Mouse (Mus musculus) liver, embryonic 12.5 days (tissue): Measurements from ENCODE around the gene Ifitm5. TPM values are rescaled to one million over a fixed set of nuclear protein-coding genes. Genes with fewer than 3 reads are reported as not detected.
A peak's percentile ranks its signal among the peaks of the same experiment; 100 is the strongest.

Experiments
- ATAC-seq: fragments of 200-750 bp; cut with Nextera tagmentation; 2 replicates; pipeline ENCODE4 v1.8.0; 2017; ENCODE audit warnings: moderate number of reproducible peaks, mild to moderate bottlenecking, moderate library complexity
- H3K27ac ChIP-seq: fragments of 300-500 bp; sonication (generic); 2 replicates; pipeline ENCODE4 v1.5.1; 2016; ENCODE audit warnings: mild to moderate bottlenecking
- H3K27me3 ChIP-seq: fragments of 300-500 bp; sonication (generic); replicated peaks from 2 replicates; pipeline ENCODE4 v1.6.1; 2016; ENCODE audit warnings: mild to moderate bottlenecking, moderate library complexity
- H3K36me3 ChIP-seq: fragments of 300-500 bp; sonication (generic); 2 replicates; pipeline ENCODE4 v1.6.1; 2016; ENCODE audit warnings: mild to moderate bottlenecking, moderate library complexity
- H3K4me1 ChIP-seq: fragments of 300-500 bp; sonication (generic); 2 replicates; pipeline ENCODE4 v1.6.1; 2016
- H3K4me2 ChIP-seq: fragments of 300-500 bp; sonication (generic); 2 replicates; pipeline ENCODE4 v1.6.1; 2016; ENCODE audit warnings: mild to moderate bottlenecking, moderate library complexity
- H3K4me3 ChIP-seq: fragments of 300-500 bp; sonication (generic); 2 replicates; pipeline ENCODE4 v1.5.1; 2016; ENCODE audit warnings: mild to moderate bottlenecking, moderate library complexity
- H3K9ac ChIP-seq: fragments of 300-500 bp; sonication (generic); 2 replicates; pipeline ENCODE4 v1.6.1; 2016; ENCODE audit warnings: mild to moderate bottlenecking, moderate library complexity
- H3K9me3 ChIP-seq: fragments of 300-500 bp; sonication (generic); replicated peaks from 2 replicates; pipeline ENCODE4 v1.6.1; 2016; ENCODE audit warnings: mild to moderate bottlenecking, moderate library complexity
- WGBS: fragments of 180-500 bp; shearing (Covaris S2); methylation state at CpG from one replicate; pipeline ENCODE4 v1.1.7; 2016; ENCODE audit not compliant: insufficient replicate concordance; 5-methylcytosine and 5-hydroxymethylcytosine counted together
- polyA plus RNA-seq: library from polyadenylated mRNA; unstranded; fragments of >200 nt; fragmentation: Nextera tagmentation; extraction: Ambion mirVana; gene quantifications from 2 replicates; pipeline ENCODE4 v1.2.1, GENCODE M21; 2016

Gene Ifitm5
- polyA plus RNA-seq, 1 experiment from 2014 or later = 0.99 TPM

GRCm38 (mm10) chr7:140948161-140948560, 1.9 kb downstream of the Ifitm5 start:
- no peak overlapping the region for H3K4me3 ChIP-seq
- H3K36me3 ChIP-seq = peaks cover 56% of the 10 kb centered on the region
- no peak overlapping the region for H3K4me2 ChIP-seq
- no peaks in the 10 kb centered on the region for H3K9me3 ChIP-seq
- no peak overlapping the region for H3K9ac ChIP-seq
- no peaks in the 10 kb centered on the region for H3K27me3 ChIP-seq
- no peak for ATAC-seq
- H3K27ac ChIP-seq = peak overlapping the region; percentile 38
- peaks cover 60% of the 10 kb centered on the region for H3K4me1 ChIP-seq
- WGBS = 26% methylated on average over 8 of the region's 8 CpGs

DNA sequence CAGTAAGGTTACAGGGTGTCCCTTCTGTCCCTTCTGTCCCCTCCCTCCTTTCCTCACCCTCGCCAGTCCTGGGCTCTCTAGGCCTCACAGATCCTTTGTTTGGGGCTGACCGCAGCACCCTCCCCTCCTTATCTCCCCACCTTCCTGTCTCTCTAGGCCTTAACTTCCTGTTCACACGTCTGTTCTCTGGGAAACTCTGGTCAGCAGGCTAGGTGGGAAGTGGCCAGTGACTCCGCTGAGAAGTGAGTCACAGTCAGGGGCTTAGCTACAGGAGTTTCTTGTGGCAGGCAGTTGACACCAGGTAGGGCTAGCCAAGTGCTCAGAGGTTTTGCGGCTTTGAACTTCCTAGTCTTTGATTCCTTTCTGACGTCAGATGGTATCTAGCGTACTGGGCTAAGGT, 3.1 kb downstream of the Ifitm5 start:
- Histone ChIP-seq H3K9me3 (no peaks in the 10 kb centered on the region), H3K4me3 (no peak overlapping the region), H3K4me2 (no peak overlapping the region), H3K27ac (peak overlapping the region; percentile 28; the same call in 1 of the 2 replicates), H3K27me3 (no peaks in the 10 kb centered on the region), H3K9ac (peak overlapping the region; percentile 9; the same call in 1 of the 2 replicates), H3K36me3 (peaks cover 50% of the 10 kb centered on the region), H3K4me1 (peaks cover 64% of the 10 kb centered on the region)
- ATAC-seq = peak; percentile 21; the same call in 1 of the 2 replicates
- 13% methylated on average over 7 of the region's 7 CpGs for WGBS

DNA sequence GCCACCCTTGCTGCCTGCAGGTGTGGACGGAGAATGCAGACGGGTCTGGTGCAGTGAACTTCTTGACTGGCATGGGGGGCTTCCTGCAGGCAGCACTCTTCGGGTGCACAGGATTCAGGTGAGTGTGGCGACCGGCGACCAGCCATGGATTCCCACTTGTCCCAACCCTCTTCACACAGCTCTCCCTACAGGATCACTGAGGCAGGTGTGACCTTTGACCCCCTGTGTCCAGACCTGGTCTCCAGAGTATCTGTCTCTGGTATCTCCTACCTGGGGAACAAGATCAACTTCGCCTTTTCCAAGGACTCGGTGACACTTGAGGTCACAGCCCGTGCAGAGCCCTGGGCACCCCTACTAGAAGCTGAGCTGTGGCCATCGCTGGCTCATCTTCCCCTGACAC, 3.8 kb downstream of the Ifitm5 start:
- 71% methylated on average over 10 of the region's 10 CpGs for WGBS
- Histone ChIP-seq H3K4me3 (no peak overlapping the region), H3K36me3 (peaks cover 50% of the 10 kb centered on the region), H3K4me2 (no peak overlapping the region), H3K27ac (0 out of 2 replicates have a peak overlapping the region, but pooled peaks have one; percentile 28), H3K9ac (no peak overlapping the region), H3K27me3 (no peaks in the 10 kb centered on the region), H3K4me1 (peaks cover 61% of the 10 kb centered on the region), H3K9me3 (no peaks in the 10 kb centered on the region)
- no peak for ATAC-seq

GRCm38 (mm10) chr7:140945247-140945646, 4.8 kb downstream of the Ifitm5 start:
- Histone ChIP-seq H3K4me3 (no peak overlapping the region), H3K4me1 (peaks cover 57% of the 10 kb centered on the region), H3K9ac (no peak overlapping the region), H3K36me3 (peaks cover 50% of the 10 kb centered on the region), H3K27ac (no peak overlapping the region), H3K27me3 (no peaks in the 10 kb centered on the region), H3K4me2 (no peak overlapping the region), H3K9me3 (no peaks in the 10 kb centered on the region)
- 74% methylated on average over 5 of the region's 5 CpGs for WGBS
- no peak for ATAC-seq

- Histone ChIP-seq H3K4me1 (peaks cover 65% of the 10 kb centered on the region), H3K27me3 (peaks cover 3% of the 10 kb centered on the region; the same call in 1 of the 2 replicates), H3K4me3 (no peak overlapping the region), H3K36me3 (peaks cover 46% of the 10 kb centered on the region), H3K4me2 (no peak overlapping the region), H3K9ac (no peak overlapping the region), H3K27ac (no peak overlapping the region), H3K9me3 (no peaks in the 10 kb centered on the region)
- 68% methylated on average over 7 of the region's 7 CpGs for WGBS
- no peak for ATAC-seq
Measured at GRCm38 (mm10) chr7:140944236-140944635, 5.9 kb downstream of the Ifitm5 start.

DNA sequence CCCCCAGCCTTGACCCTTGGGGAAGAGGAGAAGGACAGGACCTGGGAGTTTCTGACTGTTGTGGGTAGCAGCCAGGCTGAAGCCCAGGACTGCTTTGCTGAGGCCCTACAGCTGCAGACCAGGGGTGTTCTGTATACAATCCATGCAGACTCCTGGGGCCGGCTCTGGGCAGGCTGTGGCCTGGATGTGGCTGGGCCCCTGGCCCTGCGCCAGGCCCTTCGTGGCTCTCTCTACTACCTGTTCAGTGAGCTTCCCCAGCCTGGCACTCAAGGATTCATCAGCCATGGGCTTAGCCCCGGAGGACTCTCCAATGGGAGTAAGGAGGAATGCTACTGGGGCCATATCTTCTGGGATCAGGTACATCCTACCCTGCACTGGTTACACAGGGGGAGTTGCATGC, 6.7 kb downstream of the Ifitm5 start:
- H3K9me3 ChIP-seq = no peaks in the 10 kb centered on the region
- H3K4me3 ChIP-seq = no peak overlapping the region
- WGBS = 84% methylated on average over 4 of the region's 4 CpGs
- no peak for ATAC-seq
- H3K36me3 ChIP-seq = peaks cover 38% of the 10 kb centered on the region
- H3K27me3 ChIP-seq = peaks cover 3% of the 10 kb centered on the region; the same call in 1 of the 2 replicates
- H3K27ac ChIP-seq = 0 out of 2 replicates have a peak overlapping the region, but pooled peaks have one; percentile 24
- H3K4me2 ChIP-seq = no peak overlapping the region
- H3K4me1 ChIP-seq = peaks cover 61% of the 10 kb centered on the region
- no peak overlapping the region for H3K9ac ChIP-seq

GRCm38 (mm10) chr7:140942811-140943210, 7.3 kb downstream of the Ifitm5 start:
- peak overlapping the region; percentile 24; the same call in 1 of the 2 replicates for H3K27ac ChIP-seq
- no peaks in the 10 kb centered on the region for H3K9me3 ChIP-seq
- H3K36me3 ChIP-seq = peaks cover 32% of the 10 kb centered on the region
- H3K4me1 ChIP-seq = peaks cover 56% of the 10 kb centered on the region
- H3K27me3 ChIP-seq = peaks cover 6% of the 10 kb centered on the region; the same call in 1 of the 2 replicates
- H3K4me2 ChIP-seq = no peak overlapping the region
- 85% methylated on average over 10 of the region's 10 CpGs for WGBS
- no peak overlapping the region for H3K9ac ChIP-seq
- H3K4me3 ChIP-seq = no peak overlapping the region
- ATAC-seq = no peak

- peak overlapping the region; percentile 78 for H3K27ac ChIP-seq
- H3K27me3 ChIP-seq = peaks cover 9% of the 10 kb centered on the region; the same call in 1 of the 2 replicates
- peak overlapping the region; percentile 62 for H3K4me3 ChIP-seq
- H3K9ac ChIP-seq = peak overlapping the region; percentile 70
- WGBS = 61% methylated on average over 9 of the region's 9 CpGs
- peaks cover 51% of the 10 kb centered on the region for H3K4me1 ChIP-seq
- H3K36me3 ChIP-seq = peaks cover 29% of the 10 kb centered on the region
- H3K9me3 ChIP-seq = no peaks in the 10 kb centered on the region
- H3K4me2 ChIP-seq = peak overlapping the region; percentile 77
- no peak for ATAC-seq
Measured at GRCm38 (mm10) chr7:140942341-140942740, 7.8 kb downstream of the Ifitm5 start.

GRCm38 (mm10) chr7:140941222-140942051, 8.7 kb downstream of the Ifitm5 start, which contains the start of gene Pgghg:
Gene Pgghg, plus strand, starts transcription at chr7:140941391.
- H3K9ac ChIP-seq = peak within 1 kb of the TSS; percentile 70
- ATAC-seq = peak; percentile 88
- peak within 1 kb of the TSS; percentile 77 for H3K4me2 ChIP-seq
- H3K4me1 ChIP-seq = peaks cover 42% of the 10 kb centered on the region
- 1% methylated on average over 33 of the region's 33 CpGs for WGBS
- no peaks in the 10 kb centered on the region for H3K9me3 ChIP-seq
- H3K27me3 ChIP-seq = peaks cover 16% of the 10 kb centered on the region; the same call in 1 of the 2 replicates
- peaks cover 20% of the 10 kb centered on the region for H3K36me3 ChIP-seq
- peak within 1 kb of the TSS; percentile 78 for H3K27ac ChIP-seq
- H3K4me3 ChIP-seq = peak within 1 kb of the TSS; percentile 62

DNA sequence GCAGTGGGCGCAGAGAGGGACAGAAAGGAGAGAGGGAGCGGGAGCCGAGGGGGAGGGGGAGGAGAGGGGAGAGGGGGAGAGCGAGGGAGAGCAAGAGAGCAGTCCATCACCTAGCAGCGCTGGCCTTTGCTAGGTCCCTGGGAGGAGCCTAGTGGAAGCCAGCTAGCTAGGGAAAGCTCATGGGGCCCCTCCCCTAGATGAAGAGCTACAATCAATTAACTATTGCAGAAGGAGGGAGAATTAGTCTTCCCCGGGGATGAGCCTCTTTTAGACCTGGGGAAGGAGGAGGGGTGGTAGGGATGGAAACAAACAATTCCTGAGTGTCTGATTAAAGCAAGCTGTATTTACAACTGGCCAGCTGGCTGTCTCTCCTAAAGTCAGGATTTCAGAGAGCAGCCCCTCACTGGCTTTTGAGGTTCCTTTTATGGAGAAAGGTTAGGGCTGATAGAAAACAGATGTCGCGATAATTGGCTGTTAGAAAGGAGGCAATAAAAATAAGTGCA, 10.4 kb downstream of the Ifitm5 start:
- H3K9me3 ChIP-seq = no peaks in the 10 kb centered on the region
- ATAC-seq = no peak
- H3K27me3 ChIP-seq = peaks cover 26% of the 10 kb centered on the region
- no peak overlapping the region for H3K9ac ChIP-seq
- no peak overlapping the region for H3K27ac ChIP-seq
- no peak overlapping the region for H3K4me3 ChIP-seq
- H3K36me3 ChIP-seq = 0 out of 2 replicates have a peak, but pooled peaks cover 4% of the 10 kb centered on the region
- WGBS = 43% methylated on average over 7 of the region's 8 CpGs
- no peak overlapping the region for H3K4me2 ChIP-seq
- H3K4me1 ChIP-seq = peaks cover 34% of the 10 kb centered on the region

GRCm38 (mm10) chr7:140938896-140939295, 11.2 kb downstream of the Ifitm5 start:
- Histone ChIP-seq H3K27ac (no peak overlapping the region), H3K9me3 (no peaks in the 10 kb centered on the region), H3K9ac (no peak overlapping the region), H3K4me2 (no peak overlapping the region), H3K4me1 (peaks cover 34% of the 10 kb centered on the region), H3K27me3 (peaks cover 32% of the 10 kb centered on the region), H3K36me3 (0 out of 2 replicates have a peak, but pooled peaks cover 4% of the 10 kb centered on the region), H3K4me3 (no peak overlapping the region)
- ATAC-seq = no peak
- WGBS = 35% methylated on average over 2 of the region's 2 CpGs

DNA sequence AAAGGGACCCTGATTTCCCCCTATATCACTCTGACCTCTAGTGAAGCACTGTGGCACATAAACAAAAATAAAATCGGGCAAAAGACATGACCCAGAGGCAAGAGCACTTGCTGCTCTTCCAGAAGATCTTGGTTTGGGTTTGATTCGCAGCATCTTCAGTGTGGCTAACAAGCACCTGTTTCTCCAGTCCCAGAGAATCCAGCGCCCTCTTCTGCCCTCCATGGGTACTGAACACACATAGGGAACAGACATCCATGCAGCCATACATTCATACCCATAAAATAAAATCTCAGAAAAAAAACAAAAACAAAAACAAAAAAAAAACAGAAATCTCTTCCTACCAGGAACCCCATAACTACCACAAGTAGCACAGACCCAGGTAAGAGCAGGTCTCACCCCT, 11.7 kb downstream of the Ifitm5 start:
- peaks cover 32% of the 10 kb centered on the region for H3K27me3 ChIP-seq
- no peak overlapping the region for H3K9ac ChIP-seq
- 30% methylated on average over 3 of the region's 3 CpGs for WGBS
- no peak overlapping the region for H3K4me2 ChIP-seq
- H3K4me1 ChIP-seq = peaks cover 32% of the 10 kb centered on the region
- no peak for ATAC-seq
- H3K27ac ChIP-seq = no peak overlapping the region
- H3K36me3 ChIP-seq = 0 out of 2 replicates have a peak, but pooled peaks cover 4% of the 10 kb centered on the region
- H3K9me3 ChIP-seq = no peaks in the 10 kb centered on the region
- no peak overlapping the region for H3K4me3 ChIP-seq
